Mouse (Mus musculus) left cerebral cortex, postnatal 10 days (tissue): ENCODE measurements around the gene Adra1b. TPM values are rescaled to one million over a fixed set of nuclear protein-coding genes. Genes with fewer than 3 reads are reported as not detected.

Experiments used
- DNase-seq, 2 experiments: peaks; one replicate each; pipeline ENCODE4 v3.0.0; 2021 to 2022; ENCODE audit warnings: low spot score in 2 of 2, mixed read lengths in 1 of 2; ENCODE audit errors: extremely low spot score in 1 of 2
- intact Hi-C: fragments of 180-260 bp; cut with DNase I; formaldehyde crosslinking; loops from one replicate; pipeline ENCODE4 v1.15.1; 2025
- total RNA-seq, 2 experiments: library from RNA; stranded (reverse); gene quantifications; 2 replicates each; pipeline ENCODE4 v1.2.3; 2021

Adra1b gene
- total RNA-seq, 2 experiments from 2014 or later, result 14.0 to 17.1 TPM

DNA sequence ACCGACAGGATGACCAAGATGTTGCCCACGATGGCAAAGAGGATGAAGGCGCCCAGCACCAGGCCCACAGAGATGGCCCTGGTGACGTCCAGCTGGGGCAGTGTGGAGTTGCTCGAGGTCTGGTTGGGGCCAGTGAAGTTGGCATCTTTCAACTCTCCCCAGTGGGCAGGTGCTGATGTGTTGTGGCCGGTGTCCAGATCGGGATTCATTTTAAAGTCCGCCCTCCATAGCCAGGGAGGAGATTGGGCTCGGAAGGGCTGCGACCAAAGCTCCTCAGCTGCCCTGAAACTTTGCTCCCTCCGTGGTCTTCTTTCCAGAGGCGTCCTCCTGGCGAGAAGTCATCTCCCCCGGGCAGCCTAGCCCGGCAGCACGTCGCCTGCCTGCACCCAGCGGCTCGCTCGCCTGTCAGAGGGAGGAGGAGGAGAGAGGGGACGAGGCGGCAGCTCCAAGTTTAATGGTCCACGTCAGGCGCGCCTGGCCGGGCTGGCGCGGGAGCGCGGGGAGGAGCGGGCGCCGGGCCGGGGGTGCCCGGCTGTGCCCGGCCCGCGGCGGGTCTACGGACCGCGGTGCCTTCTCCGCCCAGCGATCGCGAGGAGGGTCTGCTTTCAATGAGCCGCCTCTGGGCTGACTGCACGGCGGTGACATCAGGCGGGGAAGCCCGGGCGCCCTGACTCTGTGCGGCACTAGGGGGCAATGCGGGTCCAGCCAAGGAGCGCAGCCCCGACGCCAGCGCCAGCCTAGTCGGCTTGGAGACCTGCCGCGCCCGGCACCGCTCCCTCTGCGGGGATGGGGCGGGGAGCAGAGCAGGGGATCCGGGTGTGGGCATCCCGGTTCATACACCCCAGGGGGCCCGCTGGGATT, 64.9 kb downstream of the Adra1b start:
- DNase-seq, result peak; percentile 54 to 87
- intact Hi-C loops, result loop anchor here (2.0 kb wide), 1 partner anchor 495 kb away; no protein-coding TSS in a partner anchor

DNA sequence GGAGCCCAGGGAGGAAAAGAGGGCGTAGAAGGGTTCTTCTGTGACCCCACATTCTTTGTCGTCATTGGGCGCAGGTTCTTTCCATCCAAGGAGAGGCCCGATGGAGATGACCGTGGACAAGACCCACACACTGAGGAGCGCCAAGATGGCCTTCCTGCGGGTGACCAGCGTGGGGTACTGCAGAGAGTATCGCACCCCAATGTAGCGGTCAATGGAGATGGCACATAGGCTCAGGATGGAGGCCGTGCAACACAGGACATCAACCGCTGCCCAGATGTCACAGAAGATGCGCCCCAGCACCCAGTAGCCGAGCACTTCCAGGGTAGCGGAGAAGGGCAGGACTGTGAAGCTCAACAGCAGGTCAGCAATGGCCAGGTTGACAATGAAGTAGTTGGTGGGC, 65.6 kb downstream of the Adra1b start:
- intact Hi-C loops, result no loop called here
- no peak for DNase-seq

DNA sequence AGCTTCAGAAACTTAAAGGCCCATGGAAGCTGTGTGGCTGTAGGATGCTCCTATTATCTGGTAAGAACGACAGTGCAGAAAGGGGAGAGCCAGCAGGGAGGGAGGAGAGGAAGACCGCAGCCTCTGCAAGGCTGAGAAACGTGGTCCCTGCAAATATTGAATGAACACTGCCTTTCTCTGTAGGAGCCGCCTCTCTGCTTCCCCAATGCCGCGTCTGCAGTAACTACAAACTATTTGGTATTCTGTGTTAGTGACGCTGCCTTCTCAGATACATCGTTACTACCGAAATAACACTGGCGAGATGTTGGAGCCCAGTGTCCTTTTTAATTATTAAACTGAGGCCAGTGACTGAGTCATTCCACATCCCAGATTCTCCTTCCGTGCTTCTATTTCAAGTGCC, 66.5 kb downstream of the Adra1b start:
- intact Hi-C loops, result loop anchor here (5.0 kb wide), 1 partner anchor 52 kb away; no protein-coding TSS in a partner anchor

DNA sequence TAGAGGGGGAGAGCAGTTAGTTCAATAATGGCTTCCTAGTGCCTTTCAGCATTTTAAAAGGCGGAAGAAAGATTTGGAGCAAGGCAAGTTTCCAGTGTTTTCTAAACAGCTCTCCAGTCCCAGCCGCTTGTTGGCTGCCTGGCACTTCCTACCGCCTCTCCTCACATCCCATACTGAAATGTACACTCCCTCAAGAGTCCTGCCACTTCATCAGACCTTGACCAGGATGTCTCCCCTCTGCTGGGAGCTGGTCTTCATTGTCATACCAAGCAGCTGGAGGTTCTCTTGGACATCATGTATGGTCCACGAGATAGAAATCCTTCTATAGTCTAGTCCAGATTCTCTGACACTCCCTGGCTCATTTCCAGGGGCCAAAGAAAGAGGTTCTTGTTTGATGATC, 69.5 kb downstream of the Adra1b start:
- intact Hi-C loops, result loop anchor here (5.0 kb wide), 1 partner anchor 49 kb away; no protein-coding TSS in a partner anchor
- DNase-seq, result no peak

More for the DNA sequence above, 66.5 kb downstream of the Adra1b start:
- no peak for DNase-seq

DNA sequence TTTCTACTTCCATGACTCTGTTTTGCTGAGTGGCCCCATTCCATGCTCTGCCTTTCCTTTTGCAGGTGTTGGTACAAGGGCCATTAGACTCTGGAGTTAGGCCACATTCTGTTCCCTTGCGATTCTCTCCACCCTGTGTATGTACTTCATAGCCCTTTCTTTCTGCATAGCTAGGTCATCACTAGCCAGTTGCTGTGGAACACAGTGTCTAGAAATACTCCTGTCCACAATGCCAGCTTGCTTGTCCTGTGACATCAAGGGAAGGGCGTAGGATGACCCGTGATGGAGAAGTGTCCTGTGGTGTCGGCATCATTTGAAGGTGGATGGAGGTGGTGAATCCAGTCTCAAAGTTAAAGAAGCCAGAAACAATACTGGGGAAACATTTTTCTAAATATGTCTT, 74.2 kb downstream of the Adra1b start:
- intact Hi-C loops, result no loop called here
- DNase-seq, result no peak

DNA sequence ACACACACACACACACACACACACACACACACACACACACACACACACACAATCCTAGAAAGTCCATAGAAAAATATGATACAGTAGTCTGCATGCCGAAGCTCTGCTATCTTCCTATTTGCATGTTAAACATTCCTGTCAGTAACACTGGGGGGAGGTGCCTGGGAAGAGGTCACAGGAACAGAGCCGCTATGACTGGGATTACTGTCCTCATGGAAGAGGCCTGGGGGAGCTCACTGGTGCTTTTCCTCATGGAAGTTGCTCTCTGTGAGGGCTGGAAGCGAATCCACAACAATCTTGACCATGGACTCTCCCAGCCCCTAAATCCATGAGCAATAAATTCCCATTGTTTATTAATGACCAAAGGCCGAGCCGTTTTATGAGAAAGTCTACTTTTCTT, 77.7 kb downstream of the Adra1b start:
- intact Hi-C loops, result no loop called here
- no peak for DNase-seq

DNA sequence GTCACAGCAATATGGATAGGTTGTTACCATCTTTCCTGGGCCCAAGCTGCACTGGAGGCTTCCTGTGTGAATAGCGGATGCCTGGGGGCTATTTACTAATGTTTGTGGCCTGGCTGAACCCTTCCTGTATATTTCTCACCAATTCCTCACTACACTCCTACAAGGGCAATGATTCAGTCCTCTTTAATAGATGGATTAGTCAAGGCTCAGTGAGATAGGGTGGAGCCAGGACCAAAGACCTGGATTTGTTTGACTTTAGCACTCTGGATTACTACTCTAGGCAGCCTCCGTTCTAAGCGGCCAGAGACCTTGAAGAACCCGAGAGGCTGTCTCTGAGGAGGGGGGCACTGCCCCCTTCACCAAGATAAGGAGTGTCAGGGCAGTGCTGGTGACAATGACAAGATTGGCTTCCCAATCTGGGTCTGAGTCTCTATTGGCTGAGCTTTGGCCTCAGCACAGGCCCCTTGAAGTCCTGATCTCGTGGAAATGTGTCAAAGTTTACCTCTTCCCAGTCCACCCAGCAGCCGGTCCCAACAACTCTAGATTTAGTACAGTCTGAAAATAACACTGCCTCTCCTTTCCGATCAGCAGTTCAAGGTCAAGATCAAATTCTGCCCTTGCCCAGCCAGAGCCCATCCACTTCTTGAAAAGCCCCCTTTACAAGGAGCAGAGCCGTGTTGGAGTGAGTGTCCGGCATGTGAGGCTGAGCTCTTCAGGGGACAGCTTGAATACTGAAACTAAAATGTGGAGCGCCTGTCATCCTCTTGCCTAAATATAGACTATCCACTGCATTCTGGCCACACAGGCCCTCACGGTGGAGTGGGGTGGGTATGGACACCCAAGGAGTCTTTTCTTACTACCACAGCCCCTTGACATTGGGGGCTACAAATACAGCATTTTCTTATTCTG, 80.2 kb downstream of the Adra1b start:
- intact Hi-C loops, result no loop called here
- DNase-seq, result no peak

DNA sequence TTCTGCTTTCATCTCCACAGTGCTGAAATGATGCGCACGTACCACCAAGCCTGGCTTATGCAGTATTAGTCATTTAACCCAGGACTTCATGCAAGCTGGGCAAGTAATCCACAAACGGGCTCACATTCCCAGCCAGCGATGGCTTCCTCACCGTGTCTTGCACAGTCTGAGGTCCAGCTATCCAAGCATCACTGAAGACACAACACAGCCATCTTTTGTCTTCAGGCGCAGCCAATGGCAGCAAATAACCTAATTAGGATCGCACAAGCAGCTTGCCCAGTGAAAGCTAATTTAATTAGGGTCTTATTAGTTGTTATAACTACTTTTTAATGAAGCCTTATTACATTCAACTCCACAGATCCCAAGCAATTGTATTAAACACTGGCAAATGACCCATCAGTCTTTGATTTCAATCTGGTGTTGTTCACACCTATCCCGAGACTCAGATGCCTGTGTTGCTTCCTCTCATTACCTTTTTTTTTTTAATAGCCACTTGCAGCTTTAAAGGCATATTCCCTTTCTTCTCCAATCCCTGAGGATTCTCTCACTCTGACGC, 83.6 kb downstream of the Adra1b start:
- intact Hi-C loops, result no loop called here
- DNase-seq, result no peak

DNA sequence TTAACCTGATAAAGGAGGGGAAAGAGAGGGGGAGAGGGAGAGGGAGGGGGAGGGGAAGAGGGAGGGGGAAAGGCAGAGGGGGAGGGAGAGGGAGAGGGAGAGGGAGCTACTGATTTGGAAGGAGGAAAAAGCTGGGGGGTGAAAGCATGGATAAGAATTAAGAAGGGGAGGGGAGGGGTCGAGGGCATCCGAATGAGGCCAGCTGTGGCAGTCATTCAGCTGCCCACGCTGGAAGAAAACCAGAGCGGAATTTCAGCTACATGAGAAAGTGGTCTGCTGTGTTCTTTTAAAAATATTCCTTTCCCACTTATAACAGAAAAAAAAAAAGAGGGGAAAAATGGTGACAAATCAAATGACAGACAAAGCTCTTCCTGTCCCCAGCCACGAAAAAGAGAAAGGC, 88.5 kb downstream of the Adra1b start:
- no peak for DNase-seq
- intact Hi-C loops, result no loop called here

DNA sequence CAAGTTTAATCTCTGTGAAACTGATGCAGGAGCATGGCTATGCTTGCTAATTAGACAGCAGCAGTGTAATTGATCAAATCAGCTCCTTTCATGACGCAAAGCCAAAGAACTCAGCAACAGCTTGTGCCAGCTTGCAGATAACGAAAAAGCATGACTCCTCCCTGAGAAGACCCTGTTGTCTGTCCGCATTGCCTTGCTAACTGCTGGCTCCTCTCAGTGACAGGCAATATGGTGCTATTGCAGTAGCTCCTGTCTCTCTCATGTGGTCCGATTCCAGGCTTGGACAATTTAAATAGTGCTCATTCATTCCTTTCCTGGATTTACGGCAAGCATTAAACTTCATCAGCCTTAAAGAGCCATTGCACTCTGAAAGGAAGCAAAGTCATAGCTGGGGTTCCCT, 93.3 kb downstream of the Adra1b start:
- intact Hi-C loops, result no loop called here
- peak in 1 of 2 experiments; percentile 5 for DNase-seq

DNA sequence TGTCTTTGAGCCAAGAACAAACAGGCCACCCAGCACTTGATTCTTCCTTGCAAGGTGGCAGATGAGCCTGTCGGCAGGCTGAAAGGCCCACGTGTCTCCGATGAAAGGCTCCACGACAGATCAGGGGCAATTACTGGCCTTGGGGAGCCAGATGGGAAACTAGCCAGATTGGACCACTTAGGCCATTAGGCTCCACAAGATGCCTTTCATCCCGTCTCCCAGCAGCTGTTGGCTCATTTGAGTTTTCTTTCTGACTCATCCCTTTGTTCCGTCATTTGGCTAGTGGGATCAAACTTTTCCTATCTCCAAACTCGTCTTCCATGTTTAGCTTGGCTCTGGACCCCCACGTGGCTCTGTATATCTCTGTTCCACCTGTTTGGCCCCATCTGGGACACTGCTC, 105.0 kb downstream of the Adra1b start:
- no peak for DNase-seq
- intact Hi-C loops, result no loop called here

DNA sequence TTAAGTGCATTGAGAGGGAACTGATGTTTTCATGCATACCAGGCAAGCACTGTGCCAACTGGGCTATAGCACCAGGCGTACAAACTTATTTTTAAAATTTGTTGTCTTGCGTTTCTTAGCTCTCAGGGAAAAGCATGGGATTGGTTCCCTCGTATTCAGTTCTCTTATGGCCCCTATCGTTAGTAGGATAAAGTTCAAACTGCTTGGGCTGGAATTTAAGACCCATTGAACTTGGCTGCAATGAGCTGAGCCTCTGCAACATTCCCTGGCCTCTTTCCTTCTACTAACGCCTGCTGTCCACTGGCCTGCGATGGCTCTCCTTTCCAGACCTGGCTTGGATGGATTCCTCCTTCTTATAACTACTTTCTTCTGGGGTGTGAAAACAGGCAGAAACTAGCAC, 110.6 kb downstream of the Adra1b start:
- no peak for DNase-seq
- intact Hi-C loops, result no loop called here

DNA sequence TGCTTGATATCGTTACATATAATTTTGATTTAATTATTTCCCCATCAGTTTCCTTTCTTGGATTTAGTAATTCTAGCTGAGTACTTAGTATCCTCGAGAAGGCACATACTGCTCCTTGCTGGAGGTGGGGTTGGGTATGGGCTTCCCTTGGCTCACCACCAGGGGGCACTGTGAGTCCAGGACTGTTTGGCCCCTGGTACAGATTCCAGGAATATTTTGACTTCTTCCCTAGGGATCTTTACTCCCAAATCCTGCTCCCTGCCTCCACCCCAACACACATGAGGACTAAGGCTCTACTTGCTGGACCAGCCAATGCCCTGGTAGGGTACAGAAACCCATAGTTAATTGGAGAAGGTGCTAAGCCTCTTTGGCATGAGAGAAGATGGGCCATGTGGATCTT, 117.2 kb downstream of the Adra1b start:
- intact Hi-C loops, result loop anchor here (5.0 kb wide), 1 partner anchor 49 kb away; no protein-coding TSS in a partner anchor
- peak; percentile 38 to 77 for DNase-seq

DNA sequence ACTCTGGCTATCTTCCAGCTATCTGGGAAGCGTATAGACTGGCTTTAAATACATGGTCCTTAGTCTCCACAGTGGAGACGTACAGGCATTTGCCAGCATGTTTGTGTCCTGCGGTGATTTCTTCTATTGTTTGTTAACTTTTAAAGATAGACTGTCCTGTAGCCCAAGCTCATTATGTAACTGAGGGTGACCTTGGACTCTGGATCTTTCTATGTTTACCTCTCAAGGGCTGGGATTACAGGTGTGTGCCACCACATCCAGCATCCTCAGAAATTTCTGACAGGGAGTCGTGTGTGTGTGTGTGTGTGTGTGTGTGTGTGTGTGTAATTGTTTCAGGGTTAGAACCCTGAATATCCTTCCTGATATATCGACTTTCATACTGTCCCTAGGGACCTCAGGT, 117.9 kb downstream of the Adra1b start:
- no peak for DNase-seq
- intact Hi-C loops, result loop anchor here (5.0 kb wide), 1 partner anchor 49 kb away; no protein-coding TSS in a partner anchor

DNA sequence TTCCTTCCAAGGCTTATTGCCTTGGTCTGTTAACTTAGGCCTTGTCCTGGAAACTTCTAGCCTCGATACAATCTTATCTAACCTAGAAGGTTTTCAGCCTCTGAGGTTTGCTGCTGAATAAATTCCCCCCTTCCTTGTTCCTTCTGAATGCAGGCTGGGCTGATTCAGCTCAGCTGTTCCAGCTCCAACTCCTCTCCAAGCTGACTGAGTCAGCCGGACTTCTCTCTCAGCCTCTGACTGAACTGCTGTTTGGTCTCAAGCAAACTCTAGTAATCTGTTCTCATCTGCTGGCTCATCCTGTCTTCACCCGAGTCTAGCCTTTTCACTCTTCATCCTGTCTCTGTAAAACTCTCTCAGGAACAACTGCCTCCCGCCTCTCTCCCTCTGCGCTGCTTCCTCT, 121.5 kb downstream of the Adra1b start:
- DNase-seq, result no peak
- intact Hi-C loops, result no loop called here

DNA sequence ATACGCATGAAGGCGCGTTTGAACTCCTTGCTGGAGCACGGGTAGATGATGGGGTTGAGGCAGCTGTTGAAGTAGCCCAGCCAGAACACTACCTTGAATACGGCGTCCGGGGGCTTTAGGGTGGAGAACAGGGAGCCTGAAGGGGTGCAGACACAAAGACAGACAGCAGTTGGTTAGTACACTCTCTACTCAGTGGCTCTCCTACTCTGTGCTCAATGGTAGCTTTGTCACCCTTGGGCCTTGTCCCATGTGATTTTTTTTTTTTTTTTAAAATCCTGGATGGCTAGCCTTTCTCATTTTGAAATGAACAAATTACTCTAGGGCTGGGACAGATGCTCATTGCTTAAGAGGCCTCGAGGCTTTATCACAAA, 124.7 kb downstream of the Adra1b start:
- DNase-seq, result no peak
- intact Hi-C loops, result no loop called here

DNA sequence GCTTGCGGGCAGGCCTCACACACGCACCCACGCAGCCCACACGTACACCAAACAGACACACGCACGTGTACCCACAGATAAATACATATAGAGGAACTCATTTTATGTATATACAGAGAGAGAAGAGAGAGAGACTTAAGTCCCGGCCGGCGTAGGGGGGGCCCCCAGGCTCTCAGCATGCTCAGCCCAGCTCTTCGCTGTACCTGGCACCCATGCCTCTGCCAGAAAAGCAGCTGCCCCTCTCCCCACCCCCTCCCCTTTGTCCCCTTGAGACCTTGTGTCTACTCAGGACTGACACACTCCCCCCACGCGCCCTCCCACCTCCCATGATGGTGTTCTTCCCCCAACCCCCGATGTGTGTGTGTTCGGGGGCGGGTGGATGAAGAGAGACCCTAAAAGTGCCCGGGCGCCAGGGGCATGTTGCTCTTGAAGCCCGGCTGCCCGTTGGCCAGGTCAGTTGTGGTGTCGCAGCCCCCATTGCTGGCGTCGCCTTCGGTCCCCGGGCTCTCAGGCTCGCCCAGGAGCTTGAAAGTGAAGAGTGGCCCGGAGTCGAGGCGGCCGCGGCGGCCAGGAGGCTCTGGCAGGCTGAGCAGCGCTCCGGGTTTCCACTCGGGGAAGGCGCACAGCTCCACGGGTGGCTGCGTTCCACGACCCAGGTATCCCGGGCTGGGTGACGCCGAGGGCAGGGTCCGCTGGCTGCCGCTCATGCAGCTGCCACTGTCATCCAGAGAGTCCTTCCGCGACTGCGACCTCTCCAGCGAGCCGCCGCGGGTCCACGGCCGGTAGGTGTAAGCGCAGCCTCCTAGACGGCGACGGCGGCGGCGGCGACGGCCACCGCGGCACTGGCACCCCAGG, 125.3 kb downstream of the Adra1b start:
- peak in 1 of 2 experiments; percentile 22 for DNase-seq
- intact Hi-C loops, result no loop called here

DNA sequence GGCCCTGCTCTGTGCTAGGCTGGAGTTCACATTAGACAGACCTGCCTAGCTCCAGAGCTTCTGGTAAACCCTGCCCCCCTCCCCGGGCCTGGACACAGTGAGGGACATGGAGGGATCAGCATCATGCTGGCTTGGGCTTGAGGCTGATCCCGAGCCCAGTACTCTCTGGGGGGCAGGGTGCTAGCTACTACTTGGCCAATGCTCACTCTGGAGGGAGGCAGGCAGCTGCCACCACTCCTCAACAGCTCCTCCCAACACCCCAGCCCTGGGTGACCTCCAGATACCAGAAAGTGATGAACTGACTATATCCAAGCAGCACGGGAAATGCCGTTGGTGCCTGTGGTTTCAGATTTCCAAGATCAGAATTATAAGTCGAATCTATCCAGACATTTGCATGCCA, 127.3 kb downstream of the Adra1b start:
- DNase-seq, result peak in 1 of 2 experiments; percentile 22
- intact Hi-C loops, result no loop called here
